Mouse (Mus musculus): ENCODE measurements around the gene Cdc34. TPM values are rescaled to one million over a fixed set of nuclear protein-coding genes. Genes with fewer than 3 reads are reported as not detected.
A peak's percentile ranks its signal among the peaks of the same experiment; 100 is the strongest.

Gene Cdc34
- total RNA-seq, 2 experiments from 2014 or later = 73.1 to 79.8 TPM

DNA sequence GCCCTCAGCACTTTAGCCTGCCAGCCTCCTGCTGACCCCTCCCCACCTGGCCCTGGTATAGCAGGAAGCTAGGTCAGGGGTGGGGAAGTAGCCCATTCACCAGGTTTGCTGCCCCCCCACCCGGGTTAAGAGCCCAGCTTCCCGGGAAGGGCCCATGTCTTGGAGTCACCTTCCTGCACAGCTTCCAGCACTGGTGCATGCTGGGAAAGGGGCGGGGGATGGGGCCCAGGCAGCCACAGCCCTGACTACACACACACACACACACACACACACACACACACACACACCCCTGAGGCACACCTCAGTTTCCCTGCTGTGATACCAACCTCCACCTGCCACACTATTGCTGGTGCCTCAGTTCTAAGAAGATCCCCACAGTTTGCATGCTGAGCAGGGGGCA lies 20.1 kb upstream of the Cdc34 start:
- no peak overlapping the region for H3K27ac ChIP-seq
- no peak for TF ChIP-seq CTCF (conservative IDR thresholded peaks at IDR 0.05)
- no peak for DNase-seq (ENCODE audit: low spot score in 2 of 2)
- no peak overlapping the region for H3K4me3 ChIP-seq

DNA sequence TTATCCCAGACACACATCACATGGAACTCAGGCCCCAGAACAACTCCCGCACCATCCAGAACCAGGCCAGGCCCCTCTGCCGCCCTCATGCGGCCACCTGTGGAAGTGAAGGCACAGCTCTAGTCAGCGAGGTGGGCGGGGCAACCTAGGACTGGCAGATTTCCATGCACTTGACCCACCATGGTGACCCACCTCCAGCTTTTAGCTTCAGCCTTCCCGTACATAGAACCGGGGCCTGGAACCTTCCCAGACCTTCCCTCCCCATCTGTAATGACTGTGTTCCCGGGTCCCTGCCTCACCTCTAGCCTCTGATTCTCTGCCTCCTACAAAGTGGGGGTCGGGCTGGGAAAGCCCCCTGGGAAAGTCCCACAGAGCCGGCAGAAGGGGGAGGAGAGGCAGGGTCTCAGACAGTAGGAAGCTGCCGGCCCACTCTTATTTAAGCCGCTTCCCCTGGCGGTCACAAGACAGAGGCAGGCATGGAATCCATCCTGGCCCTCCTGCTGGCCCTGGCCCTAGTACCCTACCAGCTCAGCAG lies 17.8 kb upstream of the Cdc34 start, which contains the start of gene Madcam1:
Gene Madcam1 (plus strand): TSS at position 429 of the 535 bp plus-strand sequence.
- peak in 1 of 2 experiments; percentile 74 for DNase-seq (ENCODE audit: low spot score in 2 of 2)
- H3K27ac ChIP-seq = no peak within 1 kb of the TSS
- TF ChIP-seq CTCF (conservative IDR thresholded peaks at IDR 0.05) = peak; percentile 95
- H3K4me3 ChIP-seq = no peak within 1 kb of the TSS

DNA sequence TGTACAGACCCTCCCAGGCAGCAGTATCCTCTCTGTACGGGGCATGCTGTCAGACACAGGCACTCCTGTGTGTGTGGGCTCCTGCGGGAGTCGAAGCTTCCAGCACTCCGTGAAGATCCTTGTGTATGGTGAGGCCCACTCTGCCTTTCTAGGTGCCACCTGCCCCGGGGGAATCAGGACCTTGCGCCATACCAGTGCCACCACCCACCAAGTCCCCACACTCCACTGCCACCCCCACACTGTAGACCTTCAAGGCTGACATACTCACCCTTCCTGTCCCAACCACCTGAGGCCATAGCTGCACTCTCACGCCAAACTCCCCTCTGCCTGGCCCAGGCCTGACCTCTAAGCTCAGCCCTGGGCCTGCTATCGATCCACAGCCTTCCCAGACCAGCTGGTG lies 16.9 kb upstream of the Cdc34 start:
- H3K27ac ChIP-seq = no peak overlapping the region
- no peak overlapping the region for H3K4me3 ChIP-seq
- no peak for DNase-seq (ENCODE audit: low spot score in 2 of 2)
- no peak for TF ChIP-seq CTCF (conservative IDR thresholded peaks at IDR 0.05)

DNA sequence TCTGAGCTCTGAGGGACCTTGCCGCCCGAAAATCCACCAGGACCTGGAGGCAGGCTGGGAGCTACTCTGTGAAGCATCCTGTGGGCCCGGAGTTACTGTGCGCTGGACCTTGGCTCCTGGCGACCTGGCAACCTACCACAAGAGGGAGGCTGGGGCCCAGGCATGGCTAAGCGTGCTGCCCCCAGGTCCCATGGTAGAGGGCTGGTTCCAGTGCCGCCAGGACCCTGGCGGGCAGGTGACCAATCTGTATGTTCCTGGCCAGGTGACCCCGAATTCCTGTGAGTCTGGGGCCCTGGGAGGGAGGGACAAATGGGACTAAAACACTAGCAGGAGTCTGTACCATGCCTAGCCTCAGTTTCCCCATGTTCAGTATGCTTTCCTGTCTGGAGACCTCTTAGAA lies 15.5 kb upstream of the Cdc34 start:
- no peak for TF ChIP-seq CTCF (conservative IDR thresholded peaks at IDR 0.05)
- no peak for DNase-seq (ENCODE audit: low spot score in 2 of 2)
- Histone ChIP-seq H3K4me3 (no peak overlapping the region), H3K27ac (no peak overlapping the region)

DNA sequence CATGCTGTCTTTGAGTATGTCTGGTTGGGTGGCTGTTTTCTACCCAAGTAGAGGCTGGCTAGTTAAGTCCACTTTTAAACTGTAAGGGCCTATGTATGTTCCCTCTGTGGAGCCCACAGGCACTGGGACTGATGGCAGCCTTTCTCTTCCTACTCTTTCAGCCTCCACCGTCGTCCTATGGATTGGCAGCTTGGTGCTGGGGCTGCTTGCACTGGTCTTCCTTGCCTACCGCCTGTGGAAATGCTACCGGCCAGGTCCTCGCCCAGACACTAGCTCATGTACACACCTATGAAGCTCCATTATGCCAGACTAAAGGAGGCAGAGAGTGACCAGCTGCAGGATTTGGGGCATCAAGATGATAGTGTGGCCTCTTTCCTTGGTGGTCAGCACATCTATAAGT lies 13.9 kb upstream of the Cdc34 start:
- H3K4me3 ChIP-seq = no peak overlapping the region
- DNase-seq (ENCODE audit: low spot score in 2 of 2) = no peak
- no peak for TF ChIP-seq CTCF (conservative IDR thresholded peaks at IDR 0.05)
- H3K27ac ChIP-seq = peak overlapping the region; percentile 96

DNA sequence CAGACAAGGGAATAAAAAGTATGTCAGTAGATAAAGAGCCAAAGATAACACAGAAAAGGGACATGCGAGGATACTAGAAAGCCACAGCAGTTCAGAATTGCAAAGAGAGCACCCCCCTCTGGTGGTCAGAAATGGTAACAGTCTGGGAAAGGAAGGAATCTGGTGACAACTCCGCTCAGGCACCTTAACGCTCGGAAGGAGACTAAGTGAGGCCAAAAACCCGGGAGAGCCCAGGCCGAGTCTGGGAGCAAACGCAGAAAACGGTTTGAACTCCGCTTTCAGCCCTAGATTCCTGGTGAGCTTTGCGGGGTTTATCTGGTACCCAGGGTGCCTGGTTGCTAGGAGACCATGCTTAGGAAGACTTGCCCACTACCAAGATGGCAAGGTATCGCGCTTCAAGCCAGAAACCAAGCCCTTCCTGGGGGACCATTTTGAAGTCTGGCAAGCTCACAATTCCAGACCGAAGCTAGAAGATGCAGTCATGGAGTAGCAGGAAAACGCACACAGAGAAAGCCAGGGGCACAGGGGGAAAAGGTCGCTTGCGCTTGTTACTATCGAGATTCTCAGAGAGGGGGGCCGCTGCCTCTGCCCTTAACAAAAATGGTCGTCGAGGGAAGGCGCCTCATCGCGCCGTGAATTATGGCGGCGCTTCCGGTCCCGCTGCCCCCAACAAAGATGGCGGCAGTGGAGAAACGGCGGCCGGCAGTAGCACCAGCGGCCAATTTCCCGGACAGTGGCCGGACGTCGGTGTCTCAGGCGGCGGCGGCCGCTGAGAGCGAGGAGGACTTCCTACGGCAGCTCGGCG lies 13.0 kb upstream of the Cdc34 start, which contains the start of gene Tpgs1:
Gene Tpgs1 (plus strand): TSS at position 599 of the 805 bp plus-strand sequence.
- Histone ChIP-seq H3K27ac (peak within 1 kb of the TSS; percentile 96), H3K4me3 (peak within 1 kb of the TSS; percentile 90)
- DNase-seq (ENCODE audit: low spot score in 2 of 2) = peak; percentile 91 to 93
- peak; percentile 97 for TF ChIP-seq CTCF (conservative IDR thresholded peaks at IDR 0.05)

DNA sequence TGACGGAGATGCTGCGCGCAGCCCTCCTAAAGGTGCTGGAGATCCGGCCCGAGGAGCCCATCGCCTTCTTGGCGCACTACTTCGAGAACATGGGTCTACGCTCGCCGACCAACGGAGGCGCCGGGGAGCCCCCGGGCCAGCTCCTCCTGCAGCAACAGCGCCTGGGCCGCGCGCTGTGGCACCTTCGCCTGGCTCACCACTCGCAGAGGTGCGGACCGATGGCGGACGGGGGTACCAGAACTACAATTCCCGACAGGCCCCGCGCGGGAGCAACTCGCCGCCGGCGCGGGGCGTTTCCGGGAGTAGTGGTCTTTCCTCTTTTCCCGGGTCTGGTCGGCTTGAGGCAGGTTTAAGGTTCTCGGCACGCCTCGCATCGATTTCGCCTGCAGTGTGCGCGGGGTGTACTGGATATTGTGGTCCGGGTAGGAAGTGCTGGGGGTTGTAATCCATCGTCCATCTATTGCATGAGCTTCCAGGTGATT lies 12.4 kb upstream of the Cdc34 start:
- H3K4me3 ChIP-seq = peak overlapping the region; percentile 90
- H3K27ac ChIP-seq = peak overlapping the region; percentile 96
- no peak for TF ChIP-seq CTCF (conservative IDR thresholded peaks at IDR 0.05)
- DNase-seq (ENCODE audit: low spot score in 2 of 2) = peak; percentile 67 to 79

DNA sequence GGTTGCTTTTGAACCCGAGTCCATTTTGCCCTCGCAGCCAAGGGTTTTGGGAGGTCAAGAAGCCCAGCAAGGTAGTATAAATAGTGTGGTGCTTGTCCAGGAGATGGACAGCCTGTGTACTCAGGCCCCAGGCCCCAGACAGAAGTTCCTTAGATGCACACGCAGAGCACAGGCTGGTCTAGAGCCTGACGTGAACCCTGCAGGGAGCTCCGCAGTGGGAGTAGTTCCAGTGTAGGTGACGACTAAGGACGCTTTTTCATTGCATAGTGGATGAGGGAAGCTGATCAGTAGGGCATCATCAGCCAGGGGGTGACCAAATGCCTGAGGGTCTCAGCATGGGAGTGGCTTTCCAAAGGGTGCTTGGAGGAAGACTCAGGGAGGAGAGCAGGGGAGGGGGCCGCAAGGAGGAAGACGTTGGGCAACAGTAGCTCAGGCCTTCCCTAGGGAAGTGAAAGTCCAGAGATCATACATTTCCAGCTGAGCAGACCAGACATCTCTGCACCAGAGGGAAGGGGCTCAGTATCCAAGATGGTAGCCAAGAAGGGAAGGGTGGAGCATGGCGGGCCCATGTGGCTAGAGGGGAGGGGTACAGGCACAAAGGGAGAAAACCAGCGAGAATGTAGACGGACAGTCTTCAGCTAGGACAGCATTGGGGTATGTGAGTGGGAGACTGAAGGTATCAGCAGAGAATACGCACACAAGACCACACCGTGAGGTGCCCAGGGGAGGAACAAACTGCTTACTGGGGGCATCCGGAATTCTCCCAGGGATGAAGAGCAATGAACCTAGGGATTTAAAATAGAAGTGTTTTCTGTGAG lies 11.7 kb upstream of the Cdc34 start:
- peak overlapping the region; percentile 90 for H3K4me3 ChIP-seq
- peak overlapping the region; percentile 96 for H3K27ac ChIP-seq
- no peak for DNase-seq (ENCODE audit: low spot score in 2 of 2)
- no peak for TF ChIP-seq CTCF (conservative IDR thresholded peaks at IDR 0.05)

DNA sequence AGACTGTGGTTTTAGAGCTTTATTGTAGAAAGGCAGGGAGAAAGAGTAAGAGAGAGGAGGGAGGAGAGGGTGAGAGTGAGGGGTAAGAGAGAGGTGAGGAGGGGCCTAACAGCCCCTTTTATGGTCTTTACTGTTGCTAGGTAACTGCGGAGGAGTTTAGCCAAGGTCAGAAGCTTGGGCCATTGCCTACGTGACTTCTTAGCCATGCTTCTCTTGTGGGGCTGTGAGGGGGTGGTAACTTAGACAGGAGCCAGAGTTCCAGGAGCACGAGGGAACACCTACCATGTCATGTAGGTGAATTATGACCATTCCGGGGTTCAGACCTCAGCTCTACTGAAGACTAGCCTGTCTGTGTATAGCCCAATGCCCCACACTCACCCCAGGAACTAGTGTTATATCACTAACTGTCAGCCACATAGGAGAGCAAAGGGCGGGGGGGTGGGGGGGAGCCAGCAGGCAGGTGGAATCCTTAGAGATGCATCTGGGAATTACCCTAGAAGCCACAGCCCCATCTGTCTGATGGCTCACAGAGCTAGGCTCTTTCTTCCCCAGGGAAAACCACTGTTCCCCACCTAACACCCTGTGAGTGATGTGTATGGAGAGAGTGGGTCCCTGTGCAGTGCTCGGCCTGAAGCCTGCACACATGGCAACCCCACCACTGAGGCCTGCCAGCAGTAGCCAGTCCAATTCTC lies 10.5 kb upstream of the Cdc34 start:
- no peak overlapping the region for H3K4me3 ChIP-seq
- H3K27ac ChIP-seq = no peak overlapping the region
- DNase-seq (ENCODE audit: low spot score in 2 of 2) = no peak
- no peak for TF ChIP-seq CTCF (conservative IDR thresholded peaks at IDR 0.05)

DNA sequence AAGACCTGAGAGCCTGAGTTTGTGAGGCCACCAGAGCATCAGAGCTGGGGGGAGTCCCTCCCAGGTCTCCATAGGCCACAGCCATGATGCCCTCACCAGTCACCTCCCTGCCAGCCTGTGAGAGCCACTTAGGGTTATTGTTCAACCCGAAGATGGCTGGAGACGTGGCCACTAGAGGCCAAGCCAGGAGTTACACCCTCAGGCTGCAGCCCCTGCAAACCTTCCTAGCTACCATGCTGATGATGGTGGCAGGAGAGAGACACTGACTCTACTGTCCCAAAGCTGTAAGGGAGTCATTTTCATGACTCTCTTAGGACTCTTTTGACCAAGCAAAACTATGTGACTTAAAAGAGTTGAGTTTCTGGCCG lies 9.9 kb upstream of the Cdc34 start:
- peak; percentile 36 for TF ChIP-seq CTCF (conservative IDR thresholded peaks at IDR 0.05)
- DNase-seq (ENCODE audit: low spot score in 2 of 2) = no peak
- Histone ChIP-seq H3K4me3 (no peak overlapping the region), H3K27ac (no peak overlapping the region)

DNA sequence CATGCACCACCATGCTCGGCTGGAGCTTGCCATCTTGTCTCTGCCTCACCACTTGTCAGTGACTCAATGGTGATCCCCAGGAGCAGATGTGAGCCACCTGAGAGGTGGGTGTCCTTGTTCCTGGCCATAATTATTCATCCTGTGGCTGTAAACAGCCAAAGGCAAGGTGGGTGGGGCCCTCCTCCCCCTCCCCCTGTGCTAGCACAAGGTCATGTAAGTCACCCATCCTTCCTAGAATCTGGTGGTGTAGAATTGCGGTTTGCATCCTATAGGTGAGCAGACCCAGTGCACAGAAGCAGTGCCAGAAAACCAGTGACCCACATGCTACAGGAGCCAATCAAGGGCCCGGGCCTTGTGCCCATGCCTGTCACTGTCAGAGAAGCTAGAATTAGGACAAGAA lies 8.9 kb upstream of the Cdc34 start:
- no peak for TF ChIP-seq CTCF (conservative IDR thresholded peaks at IDR 0.05)
- no peak for DNase-seq (ENCODE audit: low spot score in 2 of 2)
- H3K4me3 ChIP-seq = no peak overlapping the region
- H3K27ac ChIP-seq = no peak overlapping the region

DNA sequence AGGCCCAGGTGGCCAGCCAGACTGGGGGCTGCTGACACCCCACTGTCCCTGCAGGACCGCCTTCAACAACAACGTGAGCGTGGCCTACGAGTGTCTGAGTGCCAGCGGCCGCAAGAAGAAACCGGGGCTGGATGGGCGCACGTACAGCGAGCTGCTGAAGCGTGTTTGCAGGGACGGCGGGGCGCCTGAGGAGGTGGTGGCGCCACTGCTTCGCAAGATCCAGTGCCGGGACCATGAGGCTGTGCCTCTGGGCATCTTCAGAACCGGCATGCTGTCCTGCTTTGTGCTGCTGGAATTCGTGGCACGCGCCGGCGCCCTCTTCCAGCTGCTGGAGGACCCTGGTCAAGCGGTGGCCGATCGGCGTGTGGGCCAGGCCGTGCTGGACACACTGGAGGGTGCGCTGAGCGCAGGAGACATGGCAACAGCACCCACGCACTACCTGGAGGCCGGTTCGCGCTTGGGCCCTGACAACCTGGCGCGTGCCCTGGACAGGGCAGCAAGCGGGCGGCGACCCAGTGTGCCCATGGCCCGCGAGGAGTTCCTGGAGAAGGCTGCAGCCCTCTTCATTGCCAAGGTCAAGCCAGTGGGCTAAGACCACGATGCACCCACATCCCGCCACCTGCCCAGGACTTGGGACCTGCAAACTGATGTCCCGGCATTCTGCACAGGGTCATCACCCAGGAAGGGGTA lies 6.5 kb upstream of the Cdc34 start:
- no peak for DNase-seq (ENCODE audit: low spot score in 2 of 2)
- TF ChIP-seq CTCF (conservative IDR thresholded peaks at IDR 0.05) = no peak
- Histone ChIP-seq H3K27ac (no peak overlapping the region), H3K4me3 (no peak overlapping the region)

Data from layer of hippocampus, adult 2 months (tissue).